Mouse (Mus musculus): ENCODE data around the gene Tnfrsf1a. TPM values are rescaled to one million over a fixed set of nuclear protein-coding genes. Genes with fewer than 3 reads are reported as not detected.

Gene Tnfrsf1a
- polyA plus RNA-seq, 1 experiment from 2014 or later = 54.2 TPM

DNA sequence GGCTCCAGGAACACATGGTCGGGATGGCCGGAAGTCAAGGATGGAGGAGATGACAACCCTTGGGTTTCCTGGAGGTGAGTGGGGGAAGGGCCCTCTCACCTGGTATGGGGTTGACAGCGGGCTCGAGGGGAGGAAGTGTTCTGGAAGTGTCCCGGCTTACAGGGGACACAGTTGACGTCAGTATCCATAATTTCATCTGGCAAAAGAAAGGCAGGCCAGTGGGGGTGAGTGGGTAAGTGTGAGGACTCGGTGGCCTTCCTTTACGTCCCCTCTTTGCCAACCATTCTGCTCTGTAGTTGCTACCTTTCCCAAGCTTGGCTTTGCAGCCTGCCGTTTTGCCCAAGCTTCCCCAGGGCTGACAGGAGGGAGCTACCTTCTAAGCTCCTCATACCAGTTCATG, 37.0 kb upstream of the Tnfrsf1a start:
- H3K4me3 ChIP-seq (ENCODE audit: low read length) = peak overlapping the region; percentile 70
- no peak overlapping the region for H3K27ac ChIP-seq (ENCODE audit: low read length)
- H3K9ac ChIP-seq (ENCODE audit: low read length) = peak overlapping the region; percentile 95
- WGBS = 74% methylated on average over 9 of the region's 9 CpGs
- ATAC-seq (replicated peaks; ENCODE audit: extremely low read depth, insufficient read depth, low FRiP score) = no peak
- H3K27me3 ChIP-seq (ENCODE audit: control insufficient read depth, insufficient read depth, low read length) = no peaks in the 10 kb centered on the region
- H3K4me1 ChIP-seq (ENCODE audit: control insufficient read depth, insufficient read depth, low read length) = peaks cover 25% of the 10 kb centered on the region
- H3K4me2 ChIP-seq (ENCODE audit: low read depth, low read length) = peak overlapping the region; percentile 80
- no peaks in the 10 kb centered on the region for H3K9me3 ChIP-seq (replicated peaks; ENCODE audit: control insufficient read depth, low read length)
- peaks cover 24% of the 10 kb centered on the region for H3K36me3 ChIP-seq (ENCODE audit: control insufficient read depth, insufficient read depth)

DNA sequence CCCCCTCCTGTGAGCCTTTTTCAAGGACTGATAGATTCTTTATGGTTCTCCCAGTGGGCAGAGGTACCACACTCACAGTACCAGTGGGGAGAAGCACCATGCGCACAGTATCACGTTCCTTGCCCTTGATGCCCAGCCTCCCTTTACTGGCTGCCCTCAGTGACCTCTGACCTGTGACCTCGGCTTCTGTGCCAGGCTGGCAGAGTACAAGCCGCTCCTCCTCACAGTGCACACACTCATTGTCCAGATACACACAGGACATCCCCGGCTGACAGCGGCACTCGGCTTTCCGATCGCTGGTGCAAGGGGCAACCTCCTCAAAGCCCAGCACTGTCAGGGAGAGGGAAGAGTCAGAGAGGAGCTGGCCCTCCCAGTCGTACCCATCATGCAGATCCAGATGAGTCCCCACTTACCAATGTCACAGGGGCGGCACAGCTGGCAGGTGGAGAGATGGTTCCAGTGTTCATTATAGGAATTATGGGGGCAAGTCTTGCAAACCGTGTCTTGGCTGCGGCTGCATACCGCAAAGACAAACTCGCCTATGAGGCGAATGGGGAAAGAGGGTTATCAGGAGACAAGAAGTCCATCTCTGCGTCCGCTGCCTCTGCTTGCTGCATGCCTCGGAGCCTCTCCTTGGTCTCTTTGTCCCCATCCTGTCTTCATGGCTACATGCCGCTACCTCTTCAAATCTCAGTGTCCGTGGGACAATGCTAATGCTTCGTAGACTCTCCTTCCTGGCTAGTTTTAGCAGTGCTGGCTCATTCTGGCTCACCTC, 36.4 kb upstream of the Tnfrsf1a start:
- 49% methylated on average over 22 of the region's 22 CpGs for WGBS
- H3K4me1 ChIP-seq (ENCODE audit: control insufficient read depth, insufficient read depth, low read length) = peaks cover 28% of the 10 kb centered on the region
- H3K4me3 ChIP-seq (ENCODE audit: low read length) = peak overlapping the region; percentile 70
- H3K27ac ChIP-seq (ENCODE audit: low read length) = peak overlapping the region; percentile 84
- peaks cover 22% of the 10 kb centered on the region for H3K36me3 ChIP-seq (ENCODE audit: control insufficient read depth, insufficient read depth)
- no peaks in the 10 kb centered on the region for H3K27me3 ChIP-seq (ENCODE audit: control insufficient read depth, insufficient read depth, low read length)
- H3K9ac ChIP-seq (ENCODE audit: low read length) = peak overlapping the region; percentile 95
- no peak for ATAC-seq (replicated peaks; ENCODE audit: extremely low read depth, insufficient read depth, low FRiP score)
- no peaks in the 10 kb centered on the region for H3K9me3 ChIP-seq (replicated peaks; ENCODE audit: control insufficient read depth, low read length)
- peak overlapping the region; percentile 80 for H3K4me2 ChIP-seq (ENCODE audit: low read depth, low read length)

DNA sequence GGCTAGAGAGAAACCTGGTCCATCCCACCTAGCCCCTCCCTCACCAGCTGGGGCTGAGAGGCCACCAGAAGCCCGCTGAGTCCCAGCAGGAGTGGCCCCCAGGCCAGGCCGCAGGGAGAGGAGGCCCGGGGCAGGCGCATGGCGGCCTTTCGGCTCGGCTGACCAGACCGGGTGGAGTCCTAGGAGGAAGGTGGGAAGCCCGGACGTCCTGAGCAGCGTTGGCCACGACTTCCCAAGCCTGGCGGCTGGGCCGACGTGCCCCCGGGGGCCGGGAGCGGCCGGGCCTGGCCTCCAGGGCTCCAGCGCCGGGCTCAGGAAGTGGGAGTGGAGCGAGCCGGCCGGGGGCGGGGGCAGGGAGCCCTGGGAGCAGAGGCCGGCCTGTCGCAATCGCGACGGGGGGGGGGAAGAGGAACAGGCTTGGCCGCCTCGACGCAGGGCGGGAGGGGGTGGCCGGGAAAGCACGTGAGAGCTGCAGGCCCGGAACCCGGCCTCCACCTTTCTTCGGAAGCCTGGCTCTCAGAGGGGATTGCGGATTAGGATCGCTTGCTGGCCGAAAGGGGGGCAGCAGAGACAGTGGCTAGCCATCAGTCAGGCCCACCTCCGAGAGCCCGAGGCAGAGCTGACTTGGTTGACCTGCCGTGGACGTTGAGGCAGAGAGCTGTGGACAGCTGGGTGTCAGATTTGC, 35.5 kb upstream of the Tnfrsf1a start, which contains the start of gene Ltbr:
Ltbr (minus strand) TSS at position 340 of the 685 bp plus-strand sequence.
- peak within 1 kb of the TSS; percentile 80 for H3K4me2 ChIP-seq (ENCODE audit: low read depth, low read length)
- H3K36me3 ChIP-seq (ENCODE audit: control insufficient read depth, insufficient read depth) = peaks cover 15% of the 10 kb centered on the region
- 2% methylated on average over 43 of the region's 46 CpGs for WGBS
- H3K27me3 ChIP-seq (ENCODE audit: control insufficient read depth, insufficient read depth, low read length) = no peaks in the 10 kb centered on the region
- ATAC-seq (replicated peaks; ENCODE audit: extremely low read depth, insufficient read depth, low FRiP score) = peak; percentile 93
- peak within 1 kb of the TSS; percentile 70 for H3K4me3 ChIP-seq (ENCODE audit: low read length)
- no peaks in the 10 kb centered on the region for H3K9me3 ChIP-seq (replicated peaks; ENCODE audit: control insufficient read depth, low read length)
- peak within 1 kb of the TSS; percentile 95 for H3K9ac ChIP-seq (ENCODE audit: low read length)
- H3K27ac ChIP-seq (ENCODE audit: low read length) = peak within 1 kb of the TSS; percentile 84
- peaks cover 28% of the 10 kb centered on the region for H3K4me1 ChIP-seq (ENCODE audit: control insufficient read depth, insufficient read depth, low read length)

DNA sequence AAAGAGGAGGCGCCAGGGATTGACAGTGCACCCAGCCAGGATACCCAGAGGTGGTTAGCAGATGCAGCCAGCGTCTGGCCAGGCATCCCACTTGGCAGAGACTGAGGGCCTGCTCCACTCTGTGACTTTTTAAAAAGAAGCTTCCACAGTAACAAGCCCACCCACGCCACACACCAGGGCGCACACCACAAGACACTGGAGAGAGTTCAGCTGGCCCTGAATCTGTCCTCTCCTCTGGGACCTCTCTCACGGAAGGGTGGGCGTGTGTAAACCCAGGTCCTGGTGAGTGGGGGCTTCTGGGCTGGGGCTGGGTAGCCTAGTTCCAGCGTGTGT, 35.0 kb upstream of the Tnfrsf1a start:
- peak; percentile 14; the same call in 1 of the 2 replicates for ATAC-seq (replicated peaks; ENCODE audit: extremely low read depth, insufficient read depth, low FRiP score)
- Histone ChIP-seq H3K9me3 (replicated peaks; ENCODE audit: control insufficient read depth, low read length) (no peaks in the 10 kb centered on the region), H3K9ac (ENCODE audit: low read length) (peak overlapping the region; percentile 95), H3K27me3 (ENCODE audit: control insufficient read depth, insufficient read depth, low read length) (no peaks in the 10 kb centered on the region), H3K4me2 (ENCODE audit: low read depth, low read length) (peak overlapping the region; percentile 80), H3K4me1 (ENCODE audit: control insufficient read depth, insufficient read depth, low read length) (peaks cover 26% of the 10 kb centered on the region), H3K36me3 (ENCODE audit: control insufficient read depth, insufficient read depth) (peaks cover 13% of the 10 kb centered on the region; the same call in 1 of the 2 replicates), H3K4me3 (ENCODE audit: low read length) (peak overlapping the region; percentile 70), H3K27ac (ENCODE audit: low read length) (peak overlapping the region; percentile 84)
- WGBS = 64% methylated on average over 7 of the region's 7 CpGs

DNA sequence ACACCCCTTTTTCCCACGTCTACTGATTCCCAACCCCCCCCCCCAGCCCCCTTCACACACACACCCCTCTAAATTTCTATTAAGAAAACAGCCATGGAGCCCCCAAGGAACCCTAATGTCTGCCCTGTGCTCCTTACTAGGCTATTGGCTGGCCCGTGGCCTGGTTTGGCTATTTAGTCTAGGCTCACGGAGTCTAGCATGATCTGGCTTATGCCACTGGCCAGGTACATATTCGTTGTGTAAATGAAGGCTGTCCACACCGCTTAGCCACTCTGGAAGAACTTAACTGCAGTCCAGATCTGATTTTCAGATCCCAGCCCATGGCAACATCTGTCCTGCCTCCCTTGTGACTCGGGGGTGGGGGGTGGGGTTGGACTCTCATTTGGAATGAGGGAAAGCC, 34.4 kb upstream of the Tnfrsf1a start:
- H3K9ac ChIP-seq (ENCODE audit: low read length) = no peak overlapping the region
- ATAC-seq (replicated peaks; ENCODE audit: extremely low read depth, insufficient read depth, low FRiP score) = no peak
- H3K36me3 ChIP-seq (ENCODE audit: control insufficient read depth, insufficient read depth) = peaks cover 10% of the 10 kb centered on the region; the same call in 1 of the 2 replicates
- WGBS = 83% methylated on average over 6 of the region's 6 CpGs
- H3K4me3 ChIP-seq (ENCODE audit: low read length) = no peak overlapping the region
- H3K4me1 ChIP-seq (ENCODE audit: control insufficient read depth, insufficient read depth, low read length) = peaks cover 26% of the 10 kb centered on the region
- no peaks in the 10 kb centered on the region for H3K27me3 ChIP-seq (ENCODE audit: control insufficient read depth, insufficient read depth, low read length)
- no peaks in the 10 kb centered on the region for H3K9me3 ChIP-seq (replicated peaks; ENCODE audit: control insufficient read depth, low read length)
- no peak overlapping the region for H3K4me2 ChIP-seq (ENCODE audit: low read depth, low read length)
- no peak overlapping the region; the same call in 1 of the 2 replicates for H3K27ac ChIP-seq (ENCODE audit: low read length)

DNA sequence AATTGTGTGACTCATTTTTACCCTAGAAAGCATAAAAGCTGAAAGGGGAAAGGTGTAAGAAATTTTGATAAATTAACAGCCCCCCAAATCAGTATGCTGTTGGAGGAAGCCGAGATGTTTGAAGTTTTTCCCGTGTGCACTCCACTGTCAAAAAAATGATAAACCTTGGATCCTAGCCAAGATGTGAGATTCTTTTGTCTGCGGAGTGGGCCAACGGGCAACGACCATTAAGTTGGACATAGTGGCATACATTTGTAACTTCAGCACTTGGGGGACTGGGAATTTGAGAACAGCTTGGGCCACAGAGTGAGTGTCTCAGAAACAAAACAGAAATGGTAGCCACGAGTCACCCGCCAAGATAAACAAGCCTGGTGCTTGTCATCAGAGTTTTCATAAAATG, 32.1 kb upstream of the Tnfrsf1a start:
- ATAC-seq (replicated peaks; ENCODE audit: extremely low read depth, insufficient read depth, low FRiP score) = no peak
- peaks cover 1% of the 10 kb centered on the region; the same call in 1 of the 2 replicates for H3K36me3 ChIP-seq (ENCODE audit: control insufficient read depth, insufficient read depth)
- peaks cover 19% of the 10 kb centered on the region for H3K27me3 ChIP-seq (ENCODE audit: control insufficient read depth, insufficient read depth, low read length)
- H3K4me1 ChIP-seq (ENCODE audit: control insufficient read depth, insufficient read depth, low read length) = peaks cover 27% of the 10 kb centered on the region
- no peak overlapping the region for H3K4me2 ChIP-seq (ENCODE audit: low read depth, low read length)
- 21% methylated on average over 7 of the region's 7 CpGs for WGBS
- H3K4me3 ChIP-seq (ENCODE audit: low read length) = no peak overlapping the region
- no peak overlapping the region for H3K27ac ChIP-seq (ENCODE audit: low read length)
- H3K9me3 ChIP-seq (replicated peaks; ENCODE audit: control insufficient read depth, low read length) = no peaks in the 10 kb centered on the region
- no peak overlapping the region for H3K9ac ChIP-seq (ENCODE audit: low read length)

DNA sequence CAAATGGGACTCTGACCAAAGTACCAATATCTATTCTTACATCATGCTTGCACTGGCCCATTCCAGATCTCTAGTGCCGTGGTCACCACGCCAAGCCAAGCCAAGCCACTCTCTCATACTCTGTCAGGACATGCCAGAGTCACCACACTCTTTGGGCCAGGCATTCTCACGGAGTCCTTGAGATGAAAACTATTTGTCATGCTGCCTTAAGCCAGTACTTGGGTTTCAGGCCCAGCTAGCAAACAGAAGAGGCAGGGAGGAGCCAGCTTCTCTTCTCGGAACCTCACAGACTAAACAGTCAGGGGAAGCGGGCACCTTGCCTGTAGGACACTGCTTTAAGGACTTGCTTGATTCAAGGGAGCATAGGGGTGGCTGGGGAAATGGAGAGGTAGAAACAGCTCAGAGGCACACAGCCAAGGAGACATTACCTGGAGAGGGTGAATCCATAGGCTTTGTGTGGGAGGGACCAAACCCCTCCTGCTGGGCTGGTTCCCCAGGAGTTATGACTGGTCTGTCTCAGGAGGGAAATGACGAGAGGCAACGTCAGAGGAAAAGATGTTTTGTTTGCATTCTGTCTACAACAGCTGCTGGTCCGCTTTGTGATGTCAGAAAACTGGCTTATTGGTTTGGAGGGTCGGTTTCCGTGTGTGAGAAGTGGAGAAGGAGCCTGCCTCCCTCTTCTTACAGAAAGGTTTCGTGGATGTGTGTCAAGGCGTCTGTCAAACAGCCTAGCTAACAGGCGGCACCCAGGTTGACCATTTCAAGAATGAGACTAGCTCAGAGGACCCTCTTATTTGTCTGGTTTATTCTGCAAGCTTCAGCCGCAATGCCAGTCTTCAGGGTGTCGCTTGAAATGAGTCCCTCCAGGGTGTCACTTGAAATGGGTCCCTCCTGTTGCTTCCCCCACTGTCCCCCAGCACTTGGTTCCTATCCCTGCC, 29.9 kb upstream of the Tnfrsf1a start:
- H3K4me2 ChIP-seq (ENCODE audit: low read depth, low read length) = no peak overlapping the region
- no peak for ATAC-seq (replicated peaks; ENCODE audit: extremely low read depth, insufficient read depth, low FRiP score)
- H3K4me1 ChIP-seq (ENCODE audit: control insufficient read depth, insufficient read depth, low read length) = peaks cover 15% of the 10 kb centered on the region
- no peak overlapping the region for H3K4me3 ChIP-seq (ENCODE audit: low read length)
- peaks cover 28% of the 10 kb centered on the region for H3K27me3 ChIP-seq (ENCODE audit: control insufficient read depth, insufficient read depth, low read length)
- no peak overlapping the region for H3K9ac ChIP-seq (ENCODE audit: low read length)
- H3K36me3 ChIP-seq (ENCODE audit: control insufficient read depth, insufficient read depth) = no peaks in the 10 kb centered on the region
- no peak overlapping the region for H3K27ac ChIP-seq (ENCODE audit: low read length)
- H3K9me3 ChIP-seq (replicated peaks; ENCODE audit: control insufficient read depth, low read length) = no peaks in the 10 kb centered on the region
- 65% methylated on average over 15 of the region's 15 CpGs for WGBS

DNA sequence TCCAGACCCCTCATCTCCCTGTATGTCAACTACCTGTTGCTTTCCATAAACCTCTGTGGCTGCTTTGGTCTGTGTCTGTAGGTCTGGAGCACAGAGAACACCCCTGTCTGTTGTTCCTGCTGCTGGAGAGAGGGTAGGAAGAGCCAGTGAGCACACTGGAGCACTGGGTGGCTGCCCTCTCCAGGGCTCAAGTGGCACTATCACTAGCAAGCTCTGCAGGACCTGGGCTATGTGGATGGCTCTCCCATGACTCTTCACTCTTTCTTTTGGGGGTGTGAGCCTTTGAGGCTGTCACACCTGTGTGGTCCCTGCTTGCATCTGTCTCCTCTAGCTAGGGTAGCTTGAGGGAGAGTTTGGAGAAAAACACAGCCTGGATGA, 29.3 kb upstream of the Tnfrsf1a start:
- no peak for ATAC-seq (replicated peaks; ENCODE audit: extremely low read depth, insufficient read depth, low FRiP score)

More for the DNA sequence above, 29.3 kb upstream of the Tnfrsf1a start:
- no peak overlapping the region for H3K4me2 ChIP-seq (ENCODE audit: low read depth, low read length)
- H3K27me3 ChIP-seq (ENCODE audit: control insufficient read depth, insufficient read depth, low read length) = peaks cover 28% of the 10 kb centered on the region
- no peak overlapping the region for H3K4me3 ChIP-seq (ENCODE audit: low read length)
- no peaks in the 10 kb centered on the region for H3K9me3 ChIP-seq (replicated peaks; ENCODE audit: control insufficient read depth, low read length)
- no peak overlapping the region for H3K9ac ChIP-seq (ENCODE audit: low read length)
- H3K36me3 ChIP-seq (ENCODE audit: control insufficient read depth, insufficient read depth) = no peaks in the 10 kb centered on the region
- H3K4me1 ChIP-seq (ENCODE audit: control insufficient read depth, insufficient read depth, low read length) = peaks cover 14% of the 10 kb centered on the region
- H3K27ac ChIP-seq (ENCODE audit: low read length) = no peak overlapping the region
